Mouse (Mus musculus) forelimb bud, embryonic 11.5 days (tissue): ENCODE results near the gene Gpc2.

Experiments
- DNase-seq: peaks from one replicate; pipeline ENCODE4 v3.0.0-alpha.2; 2012; ENCODE audit warnings: low read depth, low spot score

Gene Gpc2

GRCm38 (mm10) chr5:138279585-138280424 lies at the start of gene Gpc2, which contains the start of the genes Gm43720 and Stag3:
Gene Gpc2 (minus strand): TSS chr5:138280005.
Gene Gm43720 (minus strand): TSS chr5:138279958.
Gene Stag3 (plus strand): TSS chr5:138280240.
- peak; percentile 99 for DNase-seq

- no peak for DNase-seq
Observed at GRCm38 (mm10) chr5:138312795-138313194, 33.0 kb upstream of the Gpc2 start.

- no peak for DNase-seq
Observed at GRCm38 (mm10) chr5:138299613-138300012, 19.8 kb upstream of the Gpc2 start.

GRCm38 (mm10) chr5:138294158-138294557 lies 14.4 kb upstream of the Gpc2 start:
- no peak for DNase-seq

- no peak for DNase-seq
Observed at GRCm38 (mm10) chr5:138291638-138292037, 11.8 kb upstream of the Gpc2 start.

GRCm38 (mm10) chr5:138287861-138288260 lies 8.1 kb upstream of the Gpc2 start:
- no peak for DNase-seq

- no peak for DNase-seq
Observed at GRCm38 (mm10) chr5:138283540-138283939, 3.7 kb upstream of the Gpc2 start.

- no peak for DNase-seq
Observed at GRCm38 (mm10) chr5:138281798-138282197, 2.0 kb upstream of the Gpc2 start.

- DNase-seq: no peak
Observed at GRCm38 (mm10) chr5:138280829-138281228, 1.0 kb upstream of the Gpc2 start.

GRCm38 (mm10) chr5:138280425-138280768 lies 592 bp upstream of the Gpc2 start:
- DNase-seq: no peak

GRCm38 (mm10) chr5:138277994-138278393 lies 1.8 kb downstream of the Gpc2 start:
- no peak for DNase-seq

GRCm38 (mm10) chr5:138275216-138276050 lies 4.4 kb downstream of the Gpc2 start:
- DNase-seq: no peak

- DNase-seq: no peak
Observed at GRCm38 (mm10) chr5:138274186-138274585, 5.6 kb downstream of the Gpc2 start.

GRCm38 (mm10) chr5:138272409-138272923 lies 7.3 kb downstream of the Gpc2 start, which contains the start of gene Gal3st4:
Gene Gal3st4 (minus strand): TSS chr5:138272840.
- DNase-seq: peak; percentile 43

GRCm38 (mm10) chr5:138271232-138271631 lies 8.6 kb downstream of the Gpc2 start:
- no peak for DNase-seq

- no peak for DNase-seq
Observed at GRCm38 (mm10) chr5:138268980-138269379, 10.8 kb downstream of the Gpc2 start.

GRCm38 (mm10) chr5:138267114-138267513 lies 12.7 kb downstream of the Gpc2 start:
- DNase-seq: no peak

GRCm38 (mm10) chr5:138265712-138266111 lies 14.1 kb downstream of the Gpc2 start:
- no peak for DNase-seq

GRCm38 (mm10) chr5:138264207-138264578 lies 15.6 kb downstream of the Gpc2 start:
- no peak for DNase-seq

GRCm38 (mm10) chr5:138263260-138264206 lies 16.3 kb downstream of the Gpc2 start, which contains the start of gene BC037034:
Gene BC037034 (minus strand): TSS chr5:138264033.
- peak; percentile 84 for DNase-seq
